Mouse (Mus musculus): ENCODE data around the gene Rnf121. TPM values are rescaled to one million over a fixed set of nuclear protein-coding genes. Genes with fewer than 3 reads are reported as not detected.

Gene Rnf121
- polyA plus RNA-seq, 1 experiment from 2014 or later = 31.0 TPM

GRCm38 (mm10) chr7:101971721-101972120 lies 93.5 kb downstream of the Rnf121 start:
- H3K36me3 ChIP-seq = peaks cover 15% of the 10 kb centered on the region
- peak overlapping the region; percentile 71 for H3K4me3 ChIP-seq
- WGBS = 71% methylated on average over 2 of the region's 2 CpGs
- no peaks in the 10 kb centered on the region for H3K9me3 ChIP-seq (replicated peaks)
- H3K27ac ChIP-seq = peak overlapping the region; percentile 98
- H3K4me1 ChIP-seq = peaks cover 61% of the 10 kb centered on the region
- DNase-seq (ENCODE audit: low spot score) = no peak
- no peaks in the 10 kb centered on the region for H3K27me3 ChIP-seq (ENCODE audit: low read depth, poor library complexity, severe bottlenecking)

DNA sequence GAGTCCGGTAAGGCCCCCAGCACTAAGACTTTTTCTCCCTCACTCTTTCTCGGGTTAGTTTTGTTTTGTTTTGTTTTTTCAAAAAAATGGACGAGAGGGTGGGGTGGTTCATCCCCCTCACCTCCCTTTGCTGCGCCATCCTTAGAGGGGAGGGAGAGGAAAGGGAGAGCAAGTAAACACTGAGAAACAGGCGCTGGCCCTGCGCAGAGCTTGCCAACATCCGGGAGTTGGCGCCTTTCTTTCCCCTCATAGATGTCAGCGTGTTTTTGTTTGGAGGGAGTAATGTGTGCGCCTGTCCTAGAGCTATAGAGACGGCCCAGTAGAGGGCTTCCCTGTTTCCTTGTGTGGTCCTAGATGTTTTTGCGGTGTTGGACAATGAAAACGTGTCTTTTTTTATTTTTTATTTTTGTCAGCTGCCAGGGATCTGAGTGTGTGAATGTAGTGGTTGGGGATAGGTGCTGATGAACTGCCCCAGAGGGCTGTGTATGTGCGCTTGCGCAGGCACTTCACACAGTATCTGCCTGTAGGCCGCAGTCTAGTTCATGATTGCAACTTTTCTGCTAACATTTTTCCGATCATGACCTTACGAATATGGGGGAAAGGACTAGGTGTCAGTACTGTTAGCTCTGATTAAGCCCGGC lies 94.3 kb downstream of the Rnf121 start:
- 14% methylated on average over 19 of the region's 19 CpGs for WGBS
- Histone ChIP-seq H3K9me3 (replicated peaks) (no peaks in the 10 kb centered on the region), H3K27me3 (ENCODE audit: low read depth, poor library complexity, severe bottlenecking) (no peaks in the 10 kb centered on the region), H3K4me1 (peaks cover 61% of the 10 kb centered on the region), H3K36me3 (peaks cover 7% of the 10 kb centered on the region), H3K27ac (peak overlapping the region; percentile 98), H3K4me3 (peak overlapping the region; percentile 71)
- peak; percentile 67 for DNase-seq (ENCODE audit: low spot score)

DNA sequence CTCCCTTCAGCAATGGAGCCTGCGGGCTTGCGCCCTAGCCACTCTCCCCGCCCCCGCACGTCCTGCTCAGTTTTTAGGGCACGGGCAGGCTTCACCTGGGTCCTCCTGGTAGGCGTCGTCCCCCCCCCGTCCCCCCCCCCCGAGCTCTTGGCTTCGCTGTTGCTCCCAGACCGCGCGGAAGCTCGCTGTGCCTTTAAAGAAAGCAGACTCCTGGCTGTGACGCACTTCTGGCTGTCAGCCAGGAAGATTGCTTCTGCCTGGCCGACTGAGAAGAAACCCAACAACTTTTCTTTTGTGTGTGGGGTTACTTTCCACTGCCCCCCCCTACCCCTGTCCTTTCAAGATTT lies 94.9 kb downstream of the Rnf121 start:
- 0% methylated on average over 17 of the region's 17 CpGs for WGBS

DNA sequence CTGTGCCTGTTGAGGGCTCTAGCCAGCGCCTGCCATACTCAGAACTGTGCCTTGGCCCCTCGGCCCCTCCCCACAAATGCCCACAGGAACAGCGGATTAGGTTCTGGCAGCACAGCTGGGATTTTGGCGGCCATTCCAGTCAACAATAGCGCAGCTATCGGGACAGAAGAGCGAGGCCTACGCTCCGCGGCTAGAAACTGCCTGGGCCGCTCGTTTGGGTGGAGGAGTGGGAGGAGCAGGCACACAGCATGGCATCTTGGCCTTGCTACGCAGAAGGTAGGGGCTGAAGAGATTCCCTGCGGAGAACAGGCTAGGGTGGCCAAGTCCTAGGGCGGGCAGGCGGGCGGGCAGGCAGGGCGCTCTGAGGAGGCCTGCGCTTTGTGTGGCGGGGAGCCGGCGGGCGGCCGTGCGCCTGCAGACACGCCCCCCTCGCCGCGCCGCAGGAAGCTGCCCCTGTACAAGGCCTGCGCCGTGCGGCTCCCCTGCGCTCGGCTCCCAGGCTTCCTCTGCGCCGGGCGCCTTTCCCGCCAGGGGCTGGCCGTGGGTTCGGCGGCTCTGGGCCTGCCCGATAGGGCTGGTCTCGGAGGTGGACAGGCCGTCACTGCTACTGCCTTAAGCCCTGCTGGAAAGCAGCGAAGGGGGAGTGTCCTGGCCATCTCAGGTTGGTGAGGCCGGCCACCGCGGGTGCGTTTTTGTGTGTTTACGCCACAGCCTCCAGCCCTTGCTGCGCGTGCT lies 95.4 kb downstream of the Rnf121 start:
- Histone ChIP-seq H3K36me3 (0 out of 2 replicates have a peak, but pooled peaks cover 3% of the 10 kb centered on the region), H3K27ac (peak overlapping the region; percentile 98), H3K27me3 (ENCODE audit: low read depth, poor library complexity, severe bottlenecking) (no peaks in the 10 kb centered on the region), H3K9me3 (replicated peaks) (no peaks in the 10 kb centered on the region), H3K4me3 (peak overlapping the region; percentile 71), H3K4me1 (peaks cover 55% of the 10 kb centered on the region)
- peak; percentile 91 for DNase-seq (ENCODE audit: low spot score)
- WGBS = under 1% methylated on average over 50 of the region's 53 CpGs

More for the DNA sequence above, 94.9 kb downstream of the Rnf121 start:
- Histone ChIP-seq H3K27me3 (ENCODE audit: low read depth, poor library complexity, severe bottlenecking) (no peaks in the 10 kb centered on the region), H3K9me3 (replicated peaks) (no peaks in the 10 kb centered on the region), H3K4me1 (peaks cover 60% of the 10 kb centered on the region), H3K27ac (peak overlapping the region; percentile 98), H3K4me3 (peak overlapping the region; percentile 71), H3K36me3 (0 out of 2 replicates have a peak, but pooled peaks cover 6% of the 10 kb centered on the region)
- peak; percentile 83 for DNase-seq (ENCODE audit: low spot score)

Other genes starting within 250 kb of the Rnf121 start
- gene Phox2a, start 247.2 kb downstream of the Rnf121 start, polyA plus RNA-seq (2016; fragmentation: Nextera tagmentation; extraction: Ambion mirVana) = 0.11 TPM in 1 of 2 replicates, not detected in the other
- gene Inppl1, start 227.2 kb downstream of the Rnf121 start, polyA plus RNA-seq (2016; fragmentation: Nextera tagmentation; extraction: Ambion mirVana) = 41.6 and 57.8 TPM in 2 replicates
- gene Folr2, start 208.3 kb downstream of the Rnf121 start, polyA plus RNA-seq (2016; fragmentation: Nextera tagmentation; extraction: Ambion mirVana) = 0.21 TPM in 1 of 2 replicates, not detected in the other
- 115 and 120 TPM in 2 replicates for gene Anapc15, start 201.8 kb downstream of the Rnf121 start, polyA plus RNA-seq (2016; fragmentation: Nextera tagmentation; extraction: Ambion mirVana)
- gene Folr1, start 194.7 kb downstream of the Rnf121 start, polyA plus RNA-seq (2016; fragmentation: Nextera tagmentation; extraction: Ambion mirVana) = not detected in 2 replicates
- 180 and 181 TPM in 2 replicates for gene Lamtor1, start 159.6 kb downstream of the Rnf121 start, polyA plus RNA-seq (2016; fragmentation: Nextera tagmentation; extraction: Ambion mirVana)
- 0.73 and 0.94 TPM in 2 replicates for gene Tomt, start 159.1 kb downstream of the Rnf121 start, polyA plus RNA-seq (2016; fragmentation: Nextera tagmentation; extraction: Ambion mirVana)
- gene Lrrc51, start 131.6 kb downstream of the Rnf121 start, polyA plus RNA-seq (2016; fragmentation: Nextera tagmentation; extraction: Ambion mirVana) = 9.4 and 11.2 TPM in 2 replicates
- gene Numa1, start 131.4 kb downstream of the Rnf121 start, polyA plus RNA-seq (2016; fragmentation: Nextera tagmentation; extraction: Ambion mirVana) = 108 and 130 TPM in 2 replicates
- gene Il18bp, start 46.8 kb downstream of the Rnf121 start, polyA plus RNA-seq (2016; fragmentation: Nextera tagmentation; extraction: Ambion mirVana) = 2.3 and 3.4 TPM in 2 replicates
- 39.7 and 51.5 TPM in 2 replicates for gene Xndc1, start within 50 bp of the Rnf121 start, polyA plus RNA-seq (2016; fragmentation: Nextera tagmentation; extraction: Ambion mirVana)
- 1.4 and 1.8 TPM in 2 replicates for gene Xntrpc, start 244 bp upstream of the Rnf121 start, polyA plus RNA-seq (2016; fragmentation: Nextera tagmentation; extraction: Ambion mirVana)
- not detected in 2 replicates for gene Trpc2, start 17.6 kb upstream of the Rnf121 start, polyA plus RNA-seq (2016; fragmentation: Nextera tagmentation; extraction: Ambion mirVana)
- gene Art1, start 36.3 kb upstream of the Rnf121 start, polyA plus RNA-seq (2016; fragmentation: Nextera tagmentation; extraction: Ambion mirVana) = 0.50 and 0.85 TPM in 2 replicates
- 4.3 and 5.8 TPM in 2 replicates for gene Art5, start 44.0 kb upstream of the Rnf121 start, polyA plus RNA-seq (2016; fragmentation: Nextera tagmentation; extraction: Ambion mirVana)
- 0.14 TPM in 1 of 2 replicates, not detected in the other for gene Chrna10, start 51.4 kb upstream of the Rnf121 start, polyA plus RNA-seq (2016; fragmentation: Nextera tagmentation; extraction: Ambion mirVana)
- 45.5 and 49.7 TPM in 2 replicates for gene Nup98, start 144.7 kb upstream of the Rnf121 start, polyA plus RNA-seq (2016; fragmentation: Nextera tagmentation; extraction: Ambion mirVana)
- gene Pgap2, start 144.7 kb upstream of the Rnf121 start, polyA plus RNA-seq (2016; fragmentation: Nextera tagmentation; extraction: Ambion mirVana) = 59.6 and 68.5 TPM in 2 replicates
- 52.5 and 55.4 TPM in 2 replicates for gene Rhog, start 190.6 kb upstream of the Rnf121 start, polyA plus RNA-seq (2016; fragmentation: Nextera tagmentation; extraction: Ambion mirVana)
- 10.7 and 14.5 TPM in 2 replicates for gene Stim1, start 202.3 kb upstream of the Rnf121 start, polyA plus RNA-seq (2016; fragmentation: Nextera tagmentation; extraction: Ambion mirVana)

Data from limb, embryonic 10.5 days (tissue).